Mouse (Mus musculus): ENCODE measurements around the gene Pla2g16. TPM values are rescaled to one million over a fixed set of nuclear protein-coding genes. Genes with fewer than 3 reads are reported as not detected.

The Pla2g16 gene
- polyA plus RNA-seq, 1 experiment from 2014 or later, result 23.9 TPM

- WGBS, result 73% methylated on average over 3 of the region's 3 CpGs
- H3K4me1 ChIP-seq (replicated peaks; ENCODE audit: control insufficient read depth, insufficient read depth), result no peaks in the 10 kb centered on the region
- ATAC-seq (ENCODE audit: low FRiP score, low TSS enrichment) (no peak), DNase-seq (ENCODE audit: low spot score) (no peak)
- TF ChIP-seq CTCF (IDR thresholded peaks at IDR 0.05; ENCODE audit: low read depth) (no peak), EP300 (optimal IDR thresholded peaks at IDR 0.05) (no peak)
- H3K4me3 ChIP-seq (ENCODE audit: low read depth, low read length), result no peak overlapping the region
- H3K9ac ChIP-seq (ENCODE audit: low read length), result no peak overlapping the region
- no peak overlapping the region for H3K27ac ChIP-seq (replicated peaks)
- H3K27me3 ChIP-seq (ENCODE audit: control insufficient read depth, insufficient read depth, low read length), result no peaks in the 10 kb centered on the region
- H3K4me2 ChIP-seq (replicated peaks; ENCODE audit: low read depth), result no peak overlapping the region
- no peaks in the 10 kb centered on the region for H3K9me3 ChIP-seq (ENCODE audit: control insufficient read depth, low read length)
- no peaks in the 10 kb centered on the region for H3K36me3 ChIP-seq (ENCODE audit: control insufficient read depth, insufficient read depth, low read length)
Observed at GRCm38 (mm10) chr19:7566826-7567225, 9.6 kb downstream of the Pla2g16 start.

- Histone ChIP-seq H3K27me3 (ENCODE audit: control insufficient read depth, insufficient read depth, low read length) (no peaks in the 10 kb centered on the region), H3K9ac (ENCODE audit: low read length) (no peak overlapping the region), H3K4me3 (ENCODE audit: low read depth, low read length) (no peak overlapping the region), H3K27ac (replicated peaks) (no peak overlapping the region), H3K36me3 (ENCODE audit: control insufficient read depth, insufficient read depth, low read length) (no peaks in the 10 kb centered on the region), H3K4me1 (replicated peaks; ENCODE audit: control insufficient read depth, insufficient read depth) (no peaks in the 10 kb centered on the region), H3K9me3 (ENCODE audit: control insufficient read depth, low read length) (no peaks in the 10 kb centered on the region), H3K4me2 (replicated peaks; ENCODE audit: low read depth) (no peak overlapping the region)
- no peak for ATAC-seq (ENCODE audit: low FRiP score, low TSS enrichment)
- 46% methylated on average over 3 of the region's 3 CpGs for WGBS
- TF ChIP-seq CTCF (IDR thresholded peaks at IDR 0.05; ENCODE audit: low read depth) (no peak), EP300 (optimal IDR thresholded peaks at IDR 0.05) (no peak)
- no peak for DNase-seq (ENCODE audit: low spot score)
Observed at GRCm38 (mm10) chr19:7568364-7568763, 11.1 kb downstream of the Pla2g16 start.

GRCm38 (mm10) chr19:7569650-7570049 lies 12.4 kb downstream of the Pla2g16 start:
- Histone ChIP-seq H3K4me2 (replicated peaks; ENCODE audit: low read depth) (no peak overlapping the region), H3K9ac (ENCODE audit: low read length) (no peak overlapping the region), H3K9me3 (ENCODE audit: control insufficient read depth, low read length) (no peaks in the 10 kb centered on the region), H3K4me1 (replicated peaks; ENCODE audit: control insufficient read depth, insufficient read depth) (no peaks in the 10 kb centered on the region), H3K4me3 (ENCODE audit: low read depth, low read length) (no peak overlapping the region), H3K27ac (replicated peaks) (no peak overlapping the region), H3K27me3 (ENCODE audit: control insufficient read depth, insufficient read depth, low read length) (no peaks in the 10 kb centered on the region), H3K36me3 (ENCODE audit: control insufficient read depth, insufficient read depth, low read length) (no peaks in the 10 kb centered on the region)
- TF ChIP-seq CTCF (IDR thresholded peaks at IDR 0.05; ENCODE audit: low read depth) (no peak), EP300 (optimal IDR thresholded peaks at IDR 0.05) (no peak)
- WGBS, result 82% methylated on average over 5 of the region's 5 CpGs
- DNase-seq (ENCODE audit: low spot score) (no peak), ATAC-seq (ENCODE audit: low FRiP score, low TSS enrichment) (no peak)

- no peaks in the 10 kb centered on the region for H3K27me3 ChIP-seq (ENCODE audit: control insufficient read depth, insufficient read depth, low read length)
- TF ChIP-seq EP300 (optimal IDR thresholded peaks at IDR 0.05), result no peak
- no peak for TF ChIP-seq CTCF (IDR thresholded peaks at IDR 0.05; ENCODE audit: low read depth)
- ATAC-seq (ENCODE audit: low FRiP score, low TSS enrichment) (no peak), DNase-seq (ENCODE audit: low spot score) (no peak)
- H3K27ac ChIP-seq (replicated peaks), result no peak overlapping the region
- H3K9ac ChIP-seq (ENCODE audit: low read length), result no peak overlapping the region
- no peak overlapping the region for H3K4me3 ChIP-seq (ENCODE audit: low read depth, low read length)
- 90% methylated on average over 1 of the region's 1 CpGs for WGBS
- no peaks in the 10 kb centered on the region for H3K4me1 ChIP-seq (replicated peaks; ENCODE audit: control insufficient read depth, insufficient read depth)
- no peaks in the 10 kb centered on the region for H3K36me3 ChIP-seq (ENCODE audit: control insufficient read depth, insufficient read depth, low read length)
- H3K4me2 ChIP-seq (replicated peaks; ENCODE audit: low read depth), result no peak overlapping the region
- no peaks in the 10 kb centered on the region for H3K9me3 ChIP-seq (ENCODE audit: control insufficient read depth, low read length)
Observed at GRCm38 (mm10) chr19:7576180-7576579, 18.9 kb downstream of the Pla2g16 start.

- no peak for DNase-seq (ENCODE audit: low spot score)
- no peak overlapping the region for H3K9ac ChIP-seq (ENCODE audit: low read length)
- no peak overlapping the region for H3K4me3 ChIP-seq (ENCODE audit: low read depth, low read length)
- H3K4me1 ChIP-seq (replicated peaks; ENCODE audit: control insufficient read depth, insufficient read depth), result no peaks in the 10 kb centered on the region
- H3K4me2 ChIP-seq (replicated peaks; ENCODE audit: low read depth), result no peak overlapping the region
- no peaks in the 10 kb centered on the region for H3K27me3 ChIP-seq (ENCODE audit: control insufficient read depth, insufficient read depth, low read length)
- WGBS, result 70% methylated on average over 3 of the region's 3 CpGs
- ATAC-seq (ENCODE audit: low FRiP score, low TSS enrichment), result no peak
- no peaks in the 10 kb centered on the region for H3K36me3 ChIP-seq (ENCODE audit: control insufficient read depth, insufficient read depth, low read length)
- no peaks in the 10 kb centered on the region for H3K9me3 ChIP-seq (ENCODE audit: control insufficient read depth, low read length)
- no peak for TF ChIP-seq EP300 (optimal IDR thresholded peaks at IDR 0.05)
- no peak for TF ChIP-seq CTCF (IDR thresholded peaks at IDR 0.05; ENCODE audit: low read depth)
- H3K27ac ChIP-seq (replicated peaks), result no peak overlapping the region
Observed at GRCm38 (mm10) chr19:7577710-7578109, 20.5 kb downstream of the Pla2g16 start.

- TF ChIP-seq CTCF (IDR thresholded peaks at IDR 0.05; ENCODE audit: low read depth) (no peak), EP300 (optimal IDR thresholded peaks at IDR 0.05) (no peak)
- WGBS, result 28% methylated on average over 5 of the region's 5 CpGs
- Histone ChIP-seq H3K36me3 (ENCODE audit: control insufficient read depth, insufficient read depth, low read length) (no peaks in the 10 kb centered on the region), H3K4me3 (ENCODE audit: low read depth, low read length) (no peak overlapping the region), H3K27me3 (ENCODE audit: control insufficient read depth, insufficient read depth, low read length) (no peaks in the 10 kb centered on the region), H3K27ac (replicated peaks) (peak overlapping the region; percentile 20; the same call in 1 of the 2 replicates), H3K9ac (ENCODE audit: low read length) (no peak overlapping the region), H3K9me3 (ENCODE audit: control insufficient read depth, low read length) (no peaks in the 10 kb centered on the region), H3K4me2 (replicated peaks; ENCODE audit: low read depth) (no peak overlapping the region), H3K4me1 (replicated peaks; ENCODE audit: control insufficient read depth, insufficient read depth) (no peaks in the 10 kb centered on the region)
- peak; percentile 84 for DNase-seq (ENCODE audit: low spot score)
- peak; percentile 94 for ATAC-seq (ENCODE audit: low FRiP score, low TSS enrichment)
Observed at GRCm38 (mm10) chr19:7581042-7581441, 23.8 kb downstream of the Pla2g16 start.
